Mouse (Mus musculus) intestine, embryonic 14.5 days (tissue): ENCODE data around the gene Fcrlb. TPM values are rescaled to one million over a fixed set of nuclear protein-coding genes. Genes with fewer than 3 reads are reported as not detected.

ENCODE experiments used
- ATAC-seq: fragments of 200-750 bp; cut with Nextera tagmentation; replicated peaks from 2 replicates; pipeline ENCODE4 v1.8.0; 2017; ENCODE audit warnings: low read depth, moderate number of reproducible peaks, moderate TSS enrichment, moderate library complexity; ENCODE audit not compliant: low FRiP score, low TSS enrichment
- DNase-seq: peaks from one replicate; pipeline ENCODE4 v3.0.0-alpha.2; 2018; ENCODE audit warnings: low spot score
- H3K27ac ChIP-seq: fragments of 300-500 bp; sonication (generic); 2 replicates; pipeline ENCODE4 v1.5.1; 2014; ENCODE audit warnings: low read depth, mild to moderate bottlenecking, control low read depth
- H3K27me3 ChIP-seq: fragments of 300-500 bp; sonication (generic); replicated peaks from 2 replicates; pipeline ENCODE4 v1.6.1; 2014; ENCODE audit warnings: low read length, control low read depth; ENCODE audit not compliant: control insufficient read depth, insufficient read depth
- H3K36me3 ChIP-seq: fragments of 300-500 bp; sonication (generic); 2 replicates; pipeline ENCODE4 v1.6.1; 2014; ENCODE audit warnings: low read length, control low read depth; ENCODE audit not compliant: control insufficient read depth, insufficient read depth
- H3K4me1 ChIP-seq: fragments of 300-500 bp; sonication (generic); replicated peaks from 2 replicates; pipeline ENCODE4 v1.6.1; 2014; ENCODE audit warnings: low read length, control low read depth, mixed read lengths; ENCODE audit not compliant: control insufficient read depth, insufficient read depth
- H3K4me2 ChIP-seq: fragments of 300-500 bp; sonication (generic); 2 replicates; pipeline ENCODE4 v1.6.1; 2014; ENCODE audit warnings: low read length
- H3K4me3 ChIP-seq: fragments of 300-500 bp; sonication (generic); 2 replicates; pipeline ENCODE4 v1.5.1; 2014; ENCODE audit warnings: low read depth, low read length, control low read depth, mixed read lengths
- H3K9ac ChIP-seq: fragments of 300-500 bp; sonication (generic); 2 replicates; pipeline ENCODE4 v1.6.1; 2014; ENCODE audit warnings: mild to moderate bottlenecking, low read length
- H3K9me3 ChIP-seq: fragments of 300-500 bp; sonication (generic); 2 replicates; pipeline ENCODE4 v1.6.1; 2016; ENCODE audit warnings: low read length, control low read depth; ENCODE audit not compliant: control insufficient read depth
- WGBS: fragments of 180-500 bp; shearing (Covaris S2); extraction: QIAGEN DNeasy Blood & Tissue Kit; methylation state at CpG from one replicate; pipeline ENCODE4 v1.1.7; 2014; 5-methylcytosine and 5-hydroxymethylcytosine counted together
- polyA plus RNA-seq: library from polyadenylated mRNA; unstranded; fragments of >200 nt; fragmentation: Nextera tagmentation; extraction: Ambion mirVana; gene quantifications from 2 replicates; pipeline ENCODE4 v1.2.1, GENCODE M21; 2014

The Fcrlb gene
- polyA plus RNA-seq, 1 experiment from 2014 or later, result not detected

GRCm38 (mm10) chr1:170863033-170863432 is 49.7 kb downstream of the Fcrlb start:
- WGBS, result 60% methylated on average over 4 of the region's 4 CpGs
- Histone ChIP-seq H3K4me2 (no peak overlapping the region), H3K9me3 (no peaks in the 10 kb centered on the region), H3K27me3 (no peaks in the 10 kb centered on the region), H3K9ac (no peak overlapping the region), H3K36me3 (no peaks in the 10 kb centered on the region), H3K27ac (no peak overlapping the region), H3K4me1 (peaks cover 13% of the 10 kb centered on the region), H3K4me3 (no peak overlapping the region)
- ATAC-seq (no peak), DNase-seq (no peak)

GRCm38 (mm10) chr1:170862435-170862717 is 50.4 kb downstream of the Fcrlb start:
- Histone ChIP-seq H3K4me3 (no peak overlapping the region), H3K27me3 (no peaks in the 10 kb centered on the region), H3K27ac (no peak overlapping the region), H3K9ac (no peak overlapping the region), H3K9me3 (no peaks in the 10 kb centered on the region), H3K36me3 (no peaks in the 10 kb centered on the region), H3K4me1 (peaks cover 13% of the 10 kb centered on the region), H3K4me2 (no peak overlapping the region)
- DNase-seq, result no peak
- no peak for ATAC-seq
- WGBS, result 67% methylated on average over 3 of the region's 3 CpGs

GRCm38 (mm10) chr1:170861671-170862434 is 50.9 kb downstream of the Fcrlb start:
- DNase-seq, result no peak
- H3K9ac ChIP-seq, result no peak overlapping the region
- peaks cover 11% of the 10 kb centered on the region for H3K4me1 ChIP-seq
- H3K27ac ChIP-seq, result no peak overlapping the region
- 61% methylated on average over 13 of the region's 13 CpGs for WGBS
- H3K27me3 ChIP-seq, result no peaks in the 10 kb centered on the region
- no peak for ATAC-seq
- H3K9me3 ChIP-seq, result no peaks in the 10 kb centered on the region
- H3K4me2 ChIP-seq, result no peak overlapping the region
- no peak overlapping the region for H3K4me3 ChIP-seq
- H3K36me3 ChIP-seq, result no peaks in the 10 kb centered on the region

GRCm38 (mm10) chr1:170858872-170859271 is 53.9 kb downstream of the Fcrlb start:
- Histone ChIP-seq H3K4me3 (no peak overlapping the region), H3K36me3 (no peaks in the 10 kb centered on the region), H3K27me3 (no peaks in the 10 kb centered on the region), H3K4me1 (peaks cover 3% of the 10 kb centered on the region; the same call in 1 of the 2 replicates), H3K9ac (no peak overlapping the region), H3K4me2 (no peak overlapping the region), H3K9me3 (no peaks in the 10 kb centered on the region), H3K27ac (no peak overlapping the region)
- ATAC-seq (no peak), DNase-seq (no peak)
- 75% methylated on average over 1 of the region's 2 CpGs for WGBS

GRCm38 (mm10) chr1:170857369-170857768 is 55.4 kb downstream of the Fcrlb start:
- H3K4me1 ChIP-seq, result no peaks in the 10 kb centered on the region; the same call in 1 of the 2 replicates
- peaks cover under 1% of the 10 kb centered on the region; the same call in 1 of the 2 replicates for H3K36me3 ChIP-seq
- no peak overlapping the region for H3K27ac ChIP-seq
- no peak overlapping the region for H3K4me3 ChIP-seq
- no peak overlapping the region for H3K4me2 ChIP-seq
- DNase-seq (no peak), ATAC-seq (no peak)
- no peaks in the 10 kb centered on the region for H3K9me3 ChIP-seq
- 89% methylated on average over 2 of the region's 2 CpGs for WGBS
- H3K9ac ChIP-seq, result no peak overlapping the region
- no peaks in the 10 kb centered on the region for H3K27me3 ChIP-seq

Other genes with a start within 250 kb of the Fcrlb start
- 9.7 and 11.3 TPM in 2 replicates for gene Atf6, start 45.2 kb downstream of the Fcrlb start, polyA plus RNA-seq
- gene Gm26620, start 27.9 kb downstream of the Fcrlb start, polyA plus RNA-seq, result 1.1 and 1.8 TPM in 2 replicates
- 52.7 and 53.5 TPM in 2 replicates for gene Dusp12, start 27.4 kb downstream of the Fcrlb start, polyA plus RNA-seq
- not detected in 2 replicates for gene Fcrla, start 14.6 kb upstream of the Fcrlb start, polyA plus RNA-seq
- gene Fcgr2b, start 63.6 kb upstream of the Fcrlb start, polyA plus RNA-seq, result 1.1 and 1.2 TPM in 2 replicates
- 1.0 and 1.1 TPM in 2 replicates for gene Fcgr4, start 106.0 kb upstream of the Fcrlb start, polyA plus RNA-seq
- 10.7 and 12.7 TPM in 2 replicates for gene Fcgr3, start 152.0 kb upstream of the Fcrlb start, polyA plus RNA-seq
- gene Cfap126, start 201.0 kb upstream of the Fcrlb start, polyA plus RNA-seq, result 1.5 and 2.1 TPM in 2 replicates
- 341 and 347 TPM in 2 replicates for gene Sdhc, start 237.7 kb upstream of the Fcrlb start, polyA plus RNA-seq
- 0.48 and 0.49 TPM in 2 replicates for gene Mpz, start 237.8 kb upstream of the Fcrlb start, polyA plus RNA-seq